In genomic region chr7:123214365-123215075, GRCm38 (mm10) we compare ENCODE assay signal across 11 mouse cellular contexts. TPM values are rescaled to one million over a fixed set of nuclear protein-coding genes. Genes with fewer than 3 reads are reported as not detected.
A peak's percentile ranks its signal among the peaks of the same experiment; 100 is the strongest.
DNase-seq lines count a peak whose midpoint lies in the region; ATAC-seq and TF ChIP-seq lines count a peak whose summit lies in the region.
"Had no signal": no experiment of that assay in that cellular context is flagged by ENCODE, and none has a peak within 500 bp of the region (broad histone marks: within the 10 kb centered on the region; RNA-seq: fewer than 3 reads in every experiment).

Gene Slc5a11 (plus strand): TSS chr7:123214780.

- H3K4me3 ChIP-seq in lung, embryonic 16.5 days (ENCODE audit: low read length) = no peak within 1 kb of the TSS
- H3K4me3 ChIP-seq in forebrain, postnatal 0 days (ENCODE audit: low read depth, low read length) = no peak within 1 kb of the TSS
- no peak within 1 kb of the TSS for H3K4me3 ChIP-seq in stomach, embryonic 14.5 days (ENCODE audit: low read depth, low read length)
- H3K4me3 ChIP-seq: megakaryocyte, embryonic 14.5 days had no signal

- WGBS in lung, embryonic 16.5 days = 30% methylated on average over 8 of the region's 8 CpGs
- WGBS in forebrain, postnatal 0 days = 41% methylated on average over 8 of the region's 8 CpGs
- 26% methylated on average over 8 of the region's 8 CpGs for WGBS in stomach, embryonic 14.5 days

- no peak within 1 kb of the TSS for H3K4me2 ChIP-seq in lung, embryonic 16.5 days (ENCODE audit: low read depth, low read length)
- H3K4me2 ChIP-seq in forebrain, postnatal 0 days (ENCODE audit: low read depth) = no peak within 1 kb of the TSS
- no peak within 1 kb of the TSS for H3K4me2 ChIP-seq in stomach, embryonic 14.5 days (replicated peaks; ENCODE audit: low read depth, low read length)

- no peak within 1 kb of the TSS for H3K9ac ChIP-seq in lung, embryonic 16.5 days (ENCODE audit: low read length)
- no peak within 1 kb of the TSS for H3K9ac ChIP-seq in forebrain, postnatal 0 days
- no peak within 1 kb of the TSS for H3K9ac ChIP-seq in stomach, embryonic 14.5 days (replicated peaks; ENCODE audit: low read depth, low read length)

- H3K4me1 ChIP-seq in lung, embryonic 16.5 days (replicated peaks; ENCODE audit: control insufficient read depth, insufficient read depth, low read length) = peaks cover 4% of the 10 kb centered on the region; the same call in 1 of the 2 replicates
- H3K4me1 ChIP-seq in forebrain, postnatal 0 days (ENCODE audit: insufficient read depth) = no peaks in the 10 kb centered on the region
- H3K4me1 ChIP-seq in stomach, embryonic 14.5 days (ENCODE audit: control insufficient read depth, insufficient read depth, low read length) = peaks cover 10% of the 10 kb centered on the region

- H3K27me3 ChIP-seq in lung, embryonic 16.5 days (ENCODE audit: control insufficient read depth, insufficient read depth, low read depth, low read length) = no peaks in the 10 kb centered on the region
- H3K27me3 ChIP-seq in forebrain, postnatal 0 days (ENCODE audit: insufficient read depth, low read length) = no peaks in the 10 kb centered on the region
- H3K27me3 ChIP-seq in stomach, embryonic 14.5 days (ENCODE audit: control insufficient read depth, insufficient read depth, low read length) = no peaks in the 10 kb centered on the region

- peak; percentile 76 for ATAC-seq in lung, embryonic 16.5 days (ENCODE audit: low read depth)
- peak; percentile 40; the same call in 1 of the 2 replicates for ATAC-seq in forebrain, postnatal 0 days
- peak; percentile 80; the same call in 1 of the 2 replicates for ATAC-seq in stomach, embryonic 14.5 days (ENCODE audit: insufficient number of reproducible peaks, insufficient read depth, low FRiP score, low read depth)
- ATAC-seq in erythroid progenitor cell, adult 5-6 weeks (replicated peaks; ENCODE audit: low FRiP score, poor library complexity, severe bottlenecking) = no peak

- no peaks in the 10 kb centered on the region for H3K36me3 ChIP-seq in lung, embryonic 16.5 days (ENCODE audit: control insufficient read depth, insufficient read depth, low read length)
- no peaks in the 10 kb centered on the region for H3K36me3 ChIP-seq in forebrain, postnatal 0 days (ENCODE audit: insufficient read depth)
- no peaks in the 10 kb centered on the region for H3K36me3 ChIP-seq in stomach, embryonic 14.5 days (ENCODE audit: control insufficient read depth, insufficient read depth, low read length)

- H3K27ac ChIP-seq in lung, embryonic 16.5 days (ENCODE audit: low read length) = no peak within 1 kb of the TSS
- H3K27ac ChIP-seq in forebrain, postnatal 0 days (ENCODE audit: low read depth, low read length) = no peak within 1 kb of the TSS
- peak within 1 kb of the TSS; percentile 33; the same call in 1 of the 2 replicates for H3K27ac ChIP-seq in stomach, embryonic 14.5 days (ENCODE audit: low read length)

- no peaks in the 10 kb centered on the region for H3K9me3 ChIP-seq in lung, embryonic 16.5 days (ENCODE audit: control insufficient read depth, low read length)
- no peaks in the 10 kb centered on the region for H3K9me3 ChIP-seq in forebrain, postnatal 0 days (ENCODE audit: low read length)
- H3K9me3 ChIP-seq in stomach, embryonic 14.5 days (ENCODE audit: control insufficient read depth, low read depth, low read length) = no peaks in the 10 kb centered on the region
- H3K9me3 ChIP-seq: megakaryocyte, embryonic 14.5 days had no signal

- DNase-seq in lung, adult 18-20 months = no peak
- no peak for DNase-seq in forebrain, postnatal 0 days
- DNase-seq in kidney, postnatal 10 days = peak; percentile 84
- no peak for DNase-seq in ovary, postnatal 14 days (ENCODE audit: low spot score)
- no peak for DNase-seq in layer of hippocampus, adult 9-11 months
- DNase-seq: adrenal gland, postnatal 36 days; thymus, postnatal 36 days had no signal

- TF ChIP-seq CTCF in forebrain, postnatal 0 days (IDR thresholded peaks at IDR 0.05; ENCODE audit: low read depth) = no peak

RNA-seq across cellular contexts. Expression of gene Slc5a11, which starts in this region (rescaled TPM):
- polyA plus RNA-seq in lung, embryonic 16.5 days (2015; fragmentation: Nextera tagmentation; extraction: Ambion mirVana) = 0.28 TPM in 1 of 2 replicates, not detected in the other
- 0.23 and 0.29 TPM in 2 replicates for total RNA-seq in forebrain, postnatal 0 days (2014; rRNA removed)
- 0.15 and 0.17 TPM in 2 replicates for polyA plus RNA-seq in forebrain, postnatal 0 days (2015; fragmentation: Nextera tagmentation; extraction: Ambion mirVana)
- polyA plus RNA-seq in stomach, embryonic 14.5 days (2014; fragmentation: Nextera tagmentation; extraction: Ambion mirVana) = 0.15 and 0.20 TPM in 2 replicates
- not detected in 2 replicates for total RNA-seq in erythroid progenitor cell, adult 5-6 weeks (2015; ENCODE audit: low replicate concordance)
- total RNA-seq in erythroid progenitor cell, adult 5-6 weeks (2017; ENCODE audit: low replicate concordance) = not detected in 2 replicates
- total RNA-seq: adrenal gland, postnatal 36 days had no signal

Comparison
In these comparisons a context has a peak if more than half of its experiments do, and no peak if none do; other contexts are left out.
1. Peak in ATAC-seq in lung, embryonic 16.5 days; RNA of the gene not detected or under 1 TPM.
2. Peak in ATAC-seq in forebrain, postnatal 0 days; RNA of the gene not detected or under 1 TPM.
3. Peak in ATAC-seq and H3K27ac ChIP-seq in stomach, embryonic 14.5 days; RNA of the gene not detected or under 1 TPM.